Mouse (Mus musculus) frontal cortex, postnatal 25 days (tissue): Measurements from ENCODE around the gene Dnaja3.
"Not testable (repeated sequence)": the region's sequence is repeated elsewhere in the genome, so short reads cannot be mapped to it uniquely, and the experiment has no call there.

ENCODE experiments used
- DNase-seq, 2 experiments: peaks; one replicate each; pipeline ENCODE4 v3.0.0; 2022; ENCODE audit warnings: low spot score in 2 of 2

The Dnaja3 gene

GRCm38 (mm10) chr16:4722128-4722914 is 82.5 kb downstream of the Dnaja3 start:
- no peak for DNase-seq

DNA sequence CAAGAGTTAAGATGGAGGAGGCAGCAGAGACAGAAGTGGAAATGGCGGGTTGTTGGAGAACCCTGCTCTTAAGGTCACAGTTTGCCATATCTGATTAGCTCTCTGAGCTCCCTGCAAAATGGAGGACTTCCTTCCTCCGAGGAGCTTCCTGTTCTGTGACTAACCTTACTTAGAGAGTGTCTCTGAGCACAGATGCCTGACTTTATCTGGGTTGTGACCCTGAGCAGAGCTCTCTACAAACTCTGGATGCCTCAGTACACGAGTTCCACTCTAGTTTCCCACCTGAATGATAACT is 83.1 kb downstream of the Dnaja3 start:
- DNase-seq: no peak

DNA sequence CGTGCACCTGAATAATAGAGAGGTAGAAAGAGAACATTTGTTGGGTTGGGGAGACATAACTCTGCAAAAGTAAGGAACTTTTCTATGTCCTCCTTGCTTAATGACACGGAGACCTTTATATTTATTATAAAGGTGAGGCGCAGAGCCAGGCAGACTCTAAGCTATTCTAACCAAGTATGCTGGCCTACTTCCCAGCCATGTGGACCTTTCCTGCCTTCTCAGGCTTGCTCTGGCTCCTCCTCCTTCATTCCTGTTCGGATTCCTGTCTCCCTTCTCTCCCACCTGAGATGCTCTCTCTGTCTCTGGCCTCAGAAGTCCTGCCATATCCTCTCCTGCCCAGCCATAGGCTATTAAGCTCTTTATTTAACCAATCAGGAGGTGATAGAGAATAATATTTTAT is 85.5 kb downstream of the Dnaja3 start:
- DNase-seq: no peak

GRCm38 (mm10) chr16:4725780-4726527 is 86.2 kb downstream of the Dnaja3 start, which contains the start of gene Hmox2:
Hmox2 (plus strand) TSS chr16:4726361.
- peak; percentile 77 to 88 for DNase-seq

DNA sequence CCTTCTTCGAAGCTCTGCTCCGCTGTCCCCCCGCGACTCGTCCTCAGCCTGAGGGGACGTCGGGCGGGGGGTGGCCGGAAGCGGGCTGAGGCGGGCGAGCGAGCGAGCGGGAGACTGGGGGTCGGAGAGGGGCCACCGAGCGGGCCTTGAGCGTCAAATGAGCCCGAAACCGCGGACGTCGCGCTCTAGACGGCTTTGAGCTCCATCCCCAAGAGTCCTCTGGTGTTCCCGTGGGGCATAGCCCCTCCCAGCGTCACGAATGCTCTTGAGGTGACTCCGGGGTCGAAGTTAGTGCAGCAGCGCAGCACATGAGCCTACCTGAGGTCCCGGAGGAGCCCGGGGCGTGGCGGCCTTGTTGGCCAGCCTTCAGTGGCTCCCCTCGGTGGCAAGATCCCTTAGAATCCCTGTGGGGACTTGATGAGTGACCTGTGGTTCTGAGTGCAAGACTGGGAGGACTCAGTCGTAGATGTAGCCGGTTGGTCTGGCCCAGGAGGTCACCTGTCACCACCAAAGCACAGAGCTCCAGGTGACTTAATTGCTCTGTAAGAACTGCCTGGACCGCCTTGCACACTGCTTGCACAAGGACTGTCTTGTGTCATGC is 86.8 kb downstream of the Dnaja3 start:
- DNase-seq: no peak

- DNase-seq: no peak
Measured at GRCm38 (mm10) chr16:4727526-4727925, 87.7 kb downstream of the Dnaja3 start.

DNA sequence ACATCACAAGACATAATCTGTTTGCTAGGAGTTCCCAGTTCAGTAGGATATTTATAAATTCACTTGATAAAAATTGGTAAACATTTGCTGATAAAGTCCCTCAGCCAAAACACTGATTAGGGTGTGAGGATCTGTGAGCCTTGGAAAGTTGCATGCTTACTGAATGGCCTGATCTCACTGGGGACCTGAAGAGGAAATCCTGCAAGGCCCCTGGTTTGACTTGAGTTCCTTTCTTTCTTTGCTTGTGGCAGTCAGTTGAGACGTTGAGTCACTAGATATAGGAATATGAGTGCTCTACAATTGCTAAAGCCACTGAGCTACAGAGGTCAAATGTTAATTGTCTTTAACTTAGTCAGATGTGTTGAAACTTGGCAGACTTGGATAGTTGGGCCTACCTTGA is 88.2 kb downstream of the Dnaja3 start:
- no peak for DNase-seq

GRCm38 (mm10) chr16:4730776-4731358 is 91.1 kb downstream of the Dnaja3 start:
- no peak for DNase-seq

GRCm38 (mm10) chr16:4736262-4736661 is 96.5 kb downstream of the Dnaja3 start:
- DNase-seq: no peak

- no peak for DNase-seq
Measured at GRCm38 (mm10) chr16:4739994-4740393, 100.2 kb downstream of the Dnaja3 start.

DNA sequence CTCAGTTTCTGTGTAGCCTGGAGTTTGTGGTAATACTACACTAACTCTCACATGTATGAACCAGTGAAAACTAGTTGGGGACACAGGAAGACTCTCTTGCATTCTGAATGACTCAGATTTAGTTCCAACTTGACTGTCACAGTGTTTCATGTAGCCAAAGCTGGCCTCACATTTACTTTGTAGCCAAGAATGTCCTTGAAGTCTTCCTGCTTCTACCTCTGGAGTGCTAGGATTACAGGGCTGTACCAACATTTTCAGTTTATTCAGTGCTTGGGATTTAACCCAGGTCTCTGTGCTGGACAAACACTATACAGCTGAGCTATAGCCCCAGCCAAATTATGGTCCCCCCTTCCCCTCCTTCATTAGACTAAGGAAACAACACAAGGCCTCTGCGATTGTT is 102.4 kb downstream of the Dnaja3 start:
- DNase-seq: no peak

- DNase-seq: no peak
Measured at GRCm38 (mm10) chr16:4752155-4752554, 112.4 kb downstream of the Dnaja3 start.

DNA sequence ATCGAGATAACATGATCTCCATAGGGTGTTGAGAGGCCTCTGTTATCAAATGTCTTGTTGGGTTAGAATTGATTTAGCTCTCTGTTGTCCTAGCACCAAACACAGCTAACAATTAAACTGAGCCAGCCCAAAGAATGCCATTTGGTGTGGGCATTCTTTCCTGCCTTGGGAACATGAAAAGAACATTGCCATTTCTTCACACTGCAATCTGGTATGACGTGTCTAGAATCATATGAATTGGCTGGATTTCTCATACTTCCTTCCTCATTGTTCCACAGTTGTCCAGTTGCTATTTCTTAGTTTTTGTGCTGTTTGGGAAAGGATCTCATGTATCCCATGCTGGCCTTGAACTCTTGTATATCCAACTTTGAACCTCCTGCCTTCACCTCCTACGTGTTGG is 114.3 kb downstream of the Dnaja3 start:
- DNase-seq: no peak

DNA sequence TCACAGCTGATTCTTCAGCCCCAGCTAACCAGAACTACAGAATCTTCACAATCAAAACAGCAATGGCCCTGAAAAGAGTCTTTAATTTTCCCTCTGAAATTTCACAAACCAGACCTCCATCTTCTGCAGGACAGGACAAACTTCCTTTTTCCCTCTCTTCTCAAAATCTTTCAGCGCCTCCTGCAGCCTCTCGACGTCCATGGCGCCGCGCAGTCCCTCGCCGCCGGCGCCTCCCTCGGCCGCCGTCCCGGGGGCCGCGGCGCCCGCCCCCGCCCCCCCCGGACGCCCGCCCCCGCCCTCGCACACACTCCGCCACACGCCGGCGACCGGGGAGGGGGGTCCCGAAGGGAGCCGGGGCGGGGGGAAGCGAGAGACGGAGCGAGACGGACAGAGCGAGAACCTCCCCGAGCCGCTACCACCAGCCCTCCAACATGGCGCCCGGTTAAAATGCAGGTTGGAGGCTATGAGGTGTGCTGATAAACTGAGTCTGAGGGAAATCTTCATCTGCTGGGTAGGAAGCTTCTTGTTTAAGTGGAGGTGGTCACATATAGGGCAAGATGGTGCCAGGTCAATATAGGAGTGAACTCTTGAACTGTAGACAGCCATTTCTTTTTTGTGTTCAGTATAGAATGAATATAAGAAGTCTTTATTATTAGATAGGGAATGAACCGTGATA is 117.0 kb downstream of the Dnaja3 start:
- DNase-seq: not testable (repeated sequence)
